Mouse (Mus musculus): ENCODE measurements around the gene Kcnt2.

Kcnt2 gene

DNA sequence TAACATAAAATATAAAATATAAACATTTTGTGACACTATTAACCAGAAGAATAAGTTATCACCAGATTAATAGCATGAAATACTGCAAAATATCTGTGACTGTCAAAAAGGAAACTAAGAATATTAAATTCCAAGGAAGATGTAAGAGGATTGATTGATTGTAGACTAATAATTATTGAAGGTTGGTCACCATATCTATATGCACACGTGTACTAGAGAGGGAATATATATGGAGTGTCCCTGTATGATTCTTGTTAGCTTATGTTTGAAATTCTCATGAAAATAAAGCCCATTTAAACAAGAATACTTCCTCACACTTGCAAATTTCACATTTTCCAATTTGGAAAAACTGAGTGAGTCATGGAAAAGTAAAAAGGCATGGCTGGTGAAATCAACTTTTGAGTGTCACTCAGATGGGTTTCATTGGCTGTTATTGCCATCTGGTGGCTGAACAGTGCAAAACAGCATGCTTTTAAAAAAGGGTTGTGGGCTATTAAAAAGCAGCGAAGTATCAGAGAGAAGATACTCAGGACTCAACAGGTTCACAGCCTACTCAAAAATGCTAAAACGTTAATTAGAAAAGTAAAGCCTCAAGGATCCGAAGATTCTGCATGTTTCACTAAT lies 285.4 kb downstream of the Kcnt2 start:
- DNase-seq, result peak; percentile 60 to 63

DNA sequence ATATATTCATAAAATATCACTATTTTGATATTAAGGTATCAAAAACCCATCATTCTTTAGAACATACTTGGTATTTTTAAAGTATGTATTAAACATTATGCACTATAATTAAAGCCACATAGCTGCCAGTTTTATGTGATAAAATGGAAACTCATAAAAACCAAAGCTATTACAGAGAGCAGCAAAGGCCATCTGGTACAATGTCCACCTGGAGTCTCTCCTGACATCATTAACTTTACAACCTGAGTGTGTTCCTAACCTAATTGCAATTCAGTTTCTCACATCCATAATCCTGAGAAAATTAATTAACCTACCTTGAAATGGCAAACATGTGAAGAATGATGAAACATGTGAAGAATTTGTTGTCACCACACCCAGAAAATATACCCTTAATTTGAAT lies 288.9 kb downstream of the Kcnt2 start:
- DNase-seq, result no peak

DNA sequence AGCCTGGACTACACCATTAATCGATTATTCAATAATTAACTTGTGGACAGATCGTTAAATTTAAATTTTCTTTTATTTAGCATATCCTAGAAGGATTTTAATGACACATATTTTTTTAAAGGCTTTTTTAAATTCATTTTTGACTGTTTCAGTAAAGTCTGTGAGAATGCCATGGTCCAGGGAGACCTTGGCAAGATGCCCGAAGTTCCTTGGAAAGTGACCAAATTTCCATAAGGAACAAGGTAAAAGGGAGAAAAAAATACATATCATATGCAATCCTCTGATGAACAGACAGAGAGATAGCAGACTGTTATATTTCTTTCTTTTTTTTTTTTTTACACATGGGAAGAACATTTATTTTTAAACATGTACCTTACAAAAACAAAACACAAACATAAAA lies 296.1 kb downstream of the Kcnt2 start:
- DNase-seq, result peak; percentile 56 to 57

DNA sequence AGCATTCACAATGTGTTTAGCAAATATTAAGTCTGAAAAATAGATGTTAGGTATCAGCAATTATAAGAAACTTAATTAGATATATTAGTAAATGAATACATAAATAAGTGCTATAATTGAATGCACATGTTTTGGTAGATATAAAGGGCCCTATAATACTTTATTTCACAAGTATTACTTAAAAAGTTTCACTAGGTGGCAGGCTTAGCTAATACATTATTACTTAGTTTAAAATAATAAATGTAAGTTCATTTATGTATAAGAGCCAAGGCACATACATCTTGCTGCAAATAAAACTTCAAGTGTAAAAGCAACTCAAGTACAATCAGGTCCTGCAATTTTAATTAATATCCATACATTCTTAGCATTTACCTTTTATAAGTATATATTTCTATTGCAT lies 302.8 kb downstream of the Kcnt2 start:
- no peak for DNase-seq

DNA sequence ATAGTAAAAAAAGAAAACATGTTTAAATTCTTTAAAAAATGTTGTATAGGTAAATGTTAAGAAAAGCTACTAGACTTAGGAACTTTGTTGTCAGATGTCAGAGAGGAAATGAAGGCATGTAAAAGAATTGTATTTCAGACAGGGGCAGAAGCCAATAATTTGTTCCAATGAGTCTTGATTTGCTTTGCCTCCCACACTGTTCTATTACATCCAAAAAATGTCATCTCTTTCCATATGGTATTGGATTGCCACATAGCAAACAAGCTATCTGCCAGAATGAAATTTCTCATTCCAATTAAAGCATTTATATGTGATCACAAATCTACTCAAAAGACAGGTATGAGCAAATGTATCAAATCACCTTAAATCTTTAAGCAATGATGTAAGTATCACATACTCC lies 314.8 kb downstream of the Kcnt2 start:
- DNase-seq, result no peak

DNA sequence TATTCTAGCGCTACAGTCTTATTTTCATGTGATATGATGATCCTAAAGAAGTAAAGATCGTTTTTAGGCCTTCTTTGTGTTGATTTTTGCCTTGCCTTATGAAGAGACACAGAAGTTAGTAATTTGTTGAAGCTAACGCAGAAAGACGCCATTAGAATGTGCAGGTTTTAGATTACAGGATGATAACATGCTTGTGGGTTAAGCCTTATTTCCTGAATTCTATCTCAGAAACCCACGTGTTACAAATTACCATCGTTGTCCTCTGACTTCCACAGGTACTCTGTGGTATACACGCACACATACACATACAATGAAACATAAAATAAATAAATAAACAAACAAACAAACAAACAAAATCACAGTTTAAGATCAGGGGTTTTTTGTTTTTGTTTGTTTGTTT lies 326.2 kb downstream of the Kcnt2 start:
- no peak for DNase-seq

DNA sequence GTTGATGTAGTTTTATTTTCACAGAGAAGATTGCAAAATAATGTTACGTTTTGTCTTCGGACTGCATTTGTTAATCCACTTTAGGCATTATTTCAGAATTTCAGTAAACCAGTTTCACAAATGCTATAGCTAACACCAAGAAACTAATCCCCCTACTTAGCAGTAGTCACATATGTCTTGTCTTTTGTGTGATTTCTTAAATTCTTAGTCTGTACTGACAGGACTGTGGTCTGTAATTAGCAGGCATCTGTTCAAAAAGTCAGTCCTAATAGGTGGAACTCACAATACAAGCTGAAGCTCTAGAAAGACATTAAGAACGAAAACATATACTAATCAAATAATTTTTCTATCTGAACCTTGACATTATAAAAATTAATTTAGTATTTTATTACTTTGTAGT lies 332.6 kb downstream of the Kcnt2 start:
- no peak for DNase-seq

DNA sequence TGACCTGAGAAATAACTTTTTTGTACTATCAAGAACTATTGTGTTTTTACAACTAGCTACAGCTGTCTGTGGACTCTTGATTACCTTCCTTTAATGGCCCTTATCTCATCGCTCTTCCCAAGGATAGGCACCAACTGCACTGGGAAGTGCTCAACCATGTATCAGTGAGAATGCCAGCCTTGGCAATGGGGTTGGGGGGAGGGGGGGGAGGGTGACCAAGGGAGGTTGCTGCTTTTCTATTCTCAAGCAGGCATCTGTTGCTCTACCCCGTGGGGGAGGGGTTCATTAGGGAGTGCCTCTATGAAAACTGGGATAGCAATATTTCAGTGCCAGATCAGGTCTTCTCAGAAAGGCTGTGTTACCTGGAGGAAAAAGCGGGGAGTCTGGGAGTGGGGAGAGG lies 342.3 kb downstream of the Kcnt2 start:
- no peak for DNase-seq

DNA sequence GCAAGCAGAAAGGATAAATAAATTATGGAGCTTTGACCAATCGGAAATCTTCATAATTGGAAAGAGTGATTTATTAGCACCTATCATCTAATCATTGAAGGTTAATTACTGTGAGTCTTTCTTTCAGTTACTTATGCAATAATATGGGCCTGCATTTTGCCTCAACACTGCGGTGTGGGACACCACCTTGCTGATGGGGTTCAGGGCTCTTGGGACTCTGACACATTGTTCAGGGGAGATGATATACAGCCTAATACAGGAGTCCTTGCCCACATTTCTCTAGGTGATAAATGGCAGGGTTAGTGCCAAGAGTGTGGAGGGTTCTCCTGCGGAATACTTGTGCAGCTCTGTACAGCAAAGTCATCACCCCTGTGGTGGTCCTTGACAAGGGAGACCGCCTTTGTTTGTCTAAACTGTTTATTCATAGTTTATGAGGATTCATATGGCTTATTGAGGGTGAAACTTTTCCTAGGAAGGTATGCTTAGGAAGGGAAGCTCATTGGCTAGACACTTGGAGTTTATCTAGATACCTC lies 362.9 kb downstream of the Kcnt2 start:
- DNase-seq, result no peak

DNA sequence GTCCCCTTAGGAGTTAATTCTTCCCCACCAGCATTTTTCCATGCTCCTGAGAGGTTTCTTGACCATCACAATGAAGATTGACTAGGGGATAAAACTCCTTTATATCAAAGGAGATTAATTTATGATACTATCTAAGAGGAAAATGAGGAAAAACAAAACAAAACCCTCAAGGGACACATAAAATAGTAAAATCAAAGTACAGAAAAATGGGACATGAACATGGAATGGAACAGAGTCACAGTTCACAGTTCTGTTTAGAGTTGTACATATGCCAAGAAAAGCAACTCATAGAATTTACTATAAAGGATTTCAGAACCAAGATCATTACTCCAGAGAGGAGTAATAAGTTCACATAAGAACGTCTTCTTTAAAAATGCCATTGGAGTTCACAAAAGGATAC lies 367.1 kb downstream of the Kcnt2 start:
- no peak for DNase-seq

DNA sequence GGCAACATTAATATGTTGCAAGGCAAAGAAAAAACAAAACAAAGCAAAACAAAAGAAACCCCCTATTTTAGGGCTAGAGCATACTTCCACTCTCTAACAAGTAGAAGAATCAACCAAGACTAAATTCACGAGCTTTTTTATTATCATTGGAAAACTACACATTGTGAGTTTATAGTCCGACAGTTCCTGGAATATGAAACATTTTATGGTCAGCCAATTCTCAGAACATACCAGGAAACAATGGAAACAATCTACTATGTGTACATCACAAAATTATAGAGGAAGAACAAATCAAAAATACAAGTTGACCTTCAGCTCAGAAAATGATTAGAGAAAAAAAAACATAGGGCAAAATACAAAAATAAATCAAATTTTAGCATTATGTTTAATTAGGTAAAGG lies 368.9 kb downstream of the Kcnt2 start:
- DNase-seq, result no peak

DNA sequence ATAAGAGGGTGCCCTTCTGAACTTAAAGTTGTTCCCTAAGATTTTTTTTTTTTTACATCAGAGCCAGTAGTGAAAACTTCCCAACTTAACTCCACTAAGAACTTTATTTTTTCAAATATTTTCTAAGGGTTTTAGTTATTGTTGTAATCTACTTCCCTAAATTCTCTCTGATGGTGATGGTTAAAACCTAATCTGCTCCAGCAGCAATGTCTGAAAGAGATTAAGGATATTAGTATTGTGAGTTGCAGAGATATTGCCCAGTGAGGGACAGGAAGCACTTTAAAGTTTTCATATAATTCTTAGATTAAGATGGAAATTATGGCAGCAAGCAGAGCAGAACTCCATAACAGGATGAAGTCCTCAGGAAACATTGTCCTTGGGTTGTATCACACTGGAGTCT lies 372.2 kb downstream of the Kcnt2 start:
- no peak for DNase-seq

DNA sequence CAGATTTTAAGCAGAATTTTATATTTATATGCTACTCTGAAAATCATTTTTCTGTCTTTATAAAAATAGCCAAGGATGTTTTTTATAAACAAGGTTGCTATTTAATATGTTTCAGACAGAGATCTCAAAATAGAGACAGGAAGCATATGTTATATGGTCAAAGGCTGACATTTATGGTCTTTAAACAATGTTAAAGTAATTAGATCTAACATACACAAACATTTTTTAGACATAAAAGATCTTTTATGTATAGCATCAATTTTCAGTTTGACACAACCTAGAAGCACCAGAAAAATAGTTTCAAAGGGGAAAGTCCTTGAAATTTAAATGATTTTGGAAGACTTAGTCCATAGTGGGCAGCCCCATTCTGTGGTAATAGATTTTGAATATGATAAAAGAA lies 379.0 kb downstream of the Kcnt2 start:
- no peak for DNase-seq

DNA sequence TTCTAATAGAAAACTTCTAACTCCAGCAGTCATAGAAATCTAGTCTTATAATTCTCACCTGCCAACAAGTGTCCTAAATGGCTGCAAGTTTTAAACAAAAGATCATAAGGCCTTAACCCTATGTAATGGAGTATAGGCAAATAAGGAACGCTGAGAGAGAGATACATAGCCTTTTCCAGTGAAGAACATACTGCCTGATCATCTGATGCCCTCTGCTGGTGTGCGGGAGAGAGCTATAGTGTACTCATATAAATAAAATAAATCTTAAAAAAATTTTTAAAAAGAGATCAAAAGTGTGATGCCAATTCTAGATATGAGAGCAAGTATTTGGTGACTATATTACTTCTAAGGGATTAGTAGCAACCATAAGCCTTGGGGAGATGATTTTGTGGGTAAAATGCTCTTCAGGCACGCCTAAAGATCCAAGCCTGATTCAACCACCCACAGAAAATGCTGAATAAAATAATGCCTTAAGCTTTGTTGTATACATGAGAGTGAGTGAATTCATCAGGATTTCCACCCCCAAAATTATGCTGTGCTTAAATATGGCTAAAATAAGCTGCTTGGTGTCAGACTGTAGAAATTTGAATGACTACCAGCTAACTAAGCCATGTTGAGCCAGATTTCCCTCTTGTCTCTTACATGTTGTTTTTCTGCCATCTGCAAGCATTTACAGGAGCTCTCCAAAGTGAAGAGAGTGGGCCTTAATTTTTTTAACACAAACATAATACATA lies 413.8 kb downstream of the Kcnt2 start:
- peak; percentile 20 to 22 for DNase-seq

DNA sequence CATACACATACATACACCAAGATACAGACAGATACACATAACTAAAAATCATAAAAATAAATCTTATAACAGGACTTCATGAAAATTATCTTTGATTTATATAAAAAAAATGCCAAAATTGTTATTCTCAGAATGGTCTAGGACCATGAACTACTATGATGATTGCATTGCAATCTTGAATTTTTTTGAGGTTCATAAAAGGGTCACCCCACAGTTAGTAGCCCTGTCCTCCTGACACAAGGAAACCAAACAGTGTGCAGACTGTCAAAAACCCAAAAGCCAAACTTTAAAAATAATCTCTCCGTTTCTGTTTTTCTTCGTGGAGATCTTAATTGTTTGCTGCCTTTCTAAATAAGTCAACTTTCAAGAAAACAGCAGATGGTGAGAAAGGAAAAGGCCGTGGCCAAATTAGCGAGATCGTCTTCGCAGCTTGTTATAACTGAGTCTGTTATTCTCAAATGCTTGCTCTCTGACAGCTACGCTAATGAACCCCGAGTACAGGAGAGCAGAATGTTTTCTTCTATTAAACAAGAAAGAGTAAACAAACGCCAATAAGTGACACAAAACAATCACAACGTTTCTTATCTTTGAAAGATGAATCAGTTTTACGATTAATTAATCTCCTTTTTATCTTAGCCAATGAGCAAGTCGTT lies 414.9 kb downstream of the Kcnt2 start:
- DNase-seq, result peak; percentile 17 to 38

DNA sequence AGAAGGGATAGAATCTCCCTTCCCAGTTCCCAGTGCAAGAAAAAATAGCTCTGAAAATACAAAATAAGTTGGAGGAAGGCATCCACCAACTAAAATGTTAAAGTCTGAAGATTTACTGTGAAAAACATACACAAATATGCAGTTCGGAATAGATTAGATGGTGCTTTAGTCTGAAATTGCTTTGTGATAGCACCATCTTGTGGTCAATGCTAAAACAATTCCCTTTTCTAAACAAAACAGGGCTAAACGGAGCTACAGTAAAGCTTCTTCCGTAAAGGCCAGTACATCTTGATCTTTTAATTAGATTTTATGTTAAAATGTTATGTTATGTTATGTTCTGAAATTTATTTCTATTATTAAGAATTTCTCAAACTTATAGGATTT lies 415.4 kb downstream of the Kcnt2 start:
- peak; percentile 23 to 65 for DNase-seq
